Mouse (Mus musculus): ENCODE results near the gene Plcd3.

DNA sequence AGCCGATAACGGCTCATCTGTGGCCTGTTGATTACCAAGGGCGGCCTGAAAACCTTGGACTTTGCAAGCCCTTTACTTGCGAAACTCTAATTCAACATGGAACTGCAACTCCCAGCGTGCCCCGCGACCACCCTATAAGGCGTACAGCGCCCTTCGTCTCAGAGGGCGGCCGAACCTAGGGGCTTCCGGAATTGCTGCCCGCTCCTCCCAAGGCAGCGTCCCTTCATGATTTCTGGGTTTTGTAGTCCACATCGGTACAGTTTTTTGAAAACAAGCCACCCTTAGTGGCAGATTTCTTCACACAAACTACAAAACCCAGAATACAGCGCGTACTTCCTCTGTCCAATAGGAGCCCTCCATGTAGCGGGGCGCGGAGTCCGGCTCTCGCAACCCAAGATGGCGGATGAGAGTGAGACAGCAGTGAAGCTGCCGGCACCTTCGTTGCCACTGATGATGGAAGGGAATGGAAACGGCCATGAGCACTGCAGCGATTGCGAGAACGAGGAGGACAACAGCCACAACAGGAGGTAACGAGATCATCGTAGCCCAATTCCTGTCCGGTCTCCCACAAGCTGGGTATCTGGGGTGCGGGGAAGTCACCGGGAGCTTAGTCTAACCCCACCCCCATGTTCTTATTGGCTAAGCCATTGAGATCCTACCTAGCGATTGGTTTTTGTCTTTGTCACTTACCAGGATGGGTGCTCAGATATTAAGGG lies 73.1 kb downstream of the Plcd3 start, which contains the start of the genes Nmt1 and Dcakd:
- TF ChIP-seq USF1 (IDR thresholded peaks at IDR 0.05; ENCODE audit: low read depth) = no peak
- no peak for TF ChIP-seq MYOD1 (IDR thresholded peaks at IDR 0.05; ENCODE audit: control insufficient read depth, insufficient read length, low read depth)
- TF ChIP-seq CTCF (IDR thresholded peaks at IDR 0.05; ENCODE audit: control insufficient read depth, insufficient read depth, insufficient read length) = no peak
- TF ChIP-seq MAX (IDR thresholded peaks at IDR 0.05) = no peak
- TF ChIP-seq MYOG (IDR thresholded peaks at IDR 0.05; ENCODE audit: control insufficient read depth, extremely low read depth, insufficient read length) = no peak
